Mouse (Mus musculus) cerebellum, postnatal 25 days (tissue): Measurements from ENCODE around the gene Sardh.

ENCODE experiments used
- DNase-seq, 2 experiments: peaks; one replicate each; pipeline ENCODE4 v3.0.0; 2021; ENCODE audit warnings: mixed read lengths in 2 of 2

Gene Sardh

GRCm38 (mm10) chr2:27164796-27165590 is 83.1 kb downstream of the Sardh start, which contains the start of gene Dbh:
TSS of gene Dbh (plus strand) at chr2:27165233.
- no peak for DNase-seq

GRCm38 (mm10) chr2:27163851-27164250 is 84.3 kb downstream of the Sardh start:
- no peak for DNase-seq

GRCm38 (mm10) chr2:27162656-27163055 is 85.5 kb downstream of the Sardh start:
- DNase-seq = no peak

- no peak for DNase-seq
These were observed 86.6 kb downstream of the Sardh start for GRCm38 (mm10) chr2:27161526-27161925.

- DNase-seq = no peak
These were observed 91.5 kb downstream of the Sardh start for GRCm38 (mm10) chr2:27156596-27156995.

GRCm38 (mm10) chr2:27154466-27155185 is 93.5 kb downstream of the Sardh start:
- peak in 1 of 2 experiments; percentile 29 for DNase-seq

- no peak for DNase-seq
These were observed 98.7 kb downstream of the Sardh start for GRCm38 (mm10) chr2:27149457-27149856.

GRCm38 (mm10) chr2:27146840-27147239 is 101.3 kb downstream of the Sardh start:
- no peak for DNase-seq

GRCm38 (mm10) chr2:27144957-27145356 is 103.2 kb downstream of the Sardh start:
- no peak for DNase-seq

GRCm38 (mm10) chr2:27141950-27142693 is 106.0 kb downstream of the Sardh start, which contains the start of gene Fam163b:
TSS of gene Fam163b (minus strand) at chr2:27142491.
- peak; percentile 32 to 42 for DNase-seq
